Mouse (Mus musculus): ENCODE data around the gene Wdtc1. TPM values are rescaled to one million over a fixed set of nuclear protein-coding genes. Genes with fewer than 3 reads are reported as not detected.
A peak's percentile ranks its signal among the peaks of the same experiment; 100 is the strongest.

Gene Wdtc1
- total and polyA plus RNA-seq, 2 experiments from 2014 or later, result 9.3 to 39.9 TPM

DNA sequence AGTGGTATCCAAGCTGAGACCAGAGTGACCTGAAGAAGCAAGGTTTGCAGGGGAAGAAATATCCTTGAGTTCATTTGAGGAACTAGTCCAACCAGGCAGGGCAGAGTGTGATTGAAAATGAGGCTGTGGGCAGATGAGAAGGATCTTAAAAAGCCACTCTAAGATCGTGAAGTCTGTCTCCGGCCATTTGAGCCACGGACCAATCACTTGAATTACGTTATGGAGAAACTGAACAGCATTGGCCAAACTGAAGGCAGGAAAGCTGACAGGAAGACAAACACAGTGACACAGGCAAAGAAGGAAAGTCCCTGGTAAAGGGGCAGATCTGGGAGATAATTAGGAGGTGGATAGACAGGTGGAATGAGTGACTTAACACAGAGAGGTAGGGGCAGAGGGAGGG, 6.7 kb downstream of the Wdtc1 start:
- H3K4me1 ChIP-seq (ENCODE audit: control insufficient read depth, insufficient read depth), result no peaks in the 10 kb centered on the region
- no peaks in the 10 kb centered on the region for H3K36me3 ChIP-seq (replicated peaks; ENCODE audit: control insufficient read depth, insufficient read depth, low read length)
- H3K27ac ChIP-seq (ENCODE audit: low read depth), result no peak overlapping the region
- no peak for TF ChIP-seq CTCF (IDR thresholded peaks at IDR 0.05; ENCODE audit: low read depth)
- TF ChIP-seq EP300 (IDR thresholded peaks at IDR 0.05; ENCODE audit: low read depth), result no peak
- DNase-seq (ENCODE audit: low spot score) (no peak), ATAC-seq (ENCODE audit: insufficient read depth, low read depth) (no peak)
- H3K4me3 ChIP-seq (ENCODE audit: low read depth, low read length), result no peak overlapping the region
- no peaks in the 10 kb centered on the region for H3K9me3 ChIP-seq (replicated peaks; ENCODE audit: control insufficient read depth, low read length)
- 54% methylated on average over 4 of the region's 4 CpGs for WGBS
- no peak overlapping the region for H3K4me2 ChIP-seq (ENCODE audit: low read depth, low read length)
- H3K9ac ChIP-seq (replicated peaks; ENCODE audit: low read depth, low read length), result no peak overlapping the region
- no peaks in the 10 kb centered on the region for H3K27me3 ChIP-seq (ENCODE audit: control insufficient read depth, insufficient read depth, low read length)

DNA sequence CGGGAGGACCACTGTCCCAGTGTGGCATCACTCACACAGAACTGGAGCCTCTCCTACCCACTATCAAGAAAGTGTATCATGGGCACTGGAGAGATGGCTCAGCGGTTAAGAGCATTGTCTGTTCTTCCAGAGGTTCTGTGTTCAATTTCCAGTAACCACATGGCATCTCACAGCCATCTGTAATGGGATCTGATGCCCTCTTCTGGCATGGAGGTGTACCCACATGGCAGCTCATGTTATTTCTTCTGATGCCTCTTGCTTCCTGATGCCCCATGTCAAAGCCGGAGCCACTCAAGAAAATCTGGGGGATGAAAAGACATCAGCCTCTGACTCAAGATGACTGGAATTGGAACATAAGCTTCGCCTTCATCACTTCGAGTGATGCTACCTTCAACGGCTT, 7.6 kb downstream of the Wdtc1 start:
- Histone ChIP-seq H3K27ac (ENCODE audit: low read depth) (no peak overlapping the region), H3K36me3 (replicated peaks; ENCODE audit: control insufficient read depth, insufficient read depth, low read length) (no peaks in the 10 kb centered on the region), H3K4me3 (ENCODE audit: low read depth, low read length) (no peak overlapping the region), H3K9me3 (replicated peaks; ENCODE audit: control insufficient read depth, low read length) (no peaks in the 10 kb centered on the region), H3K9ac (replicated peaks; ENCODE audit: low read depth, low read length) (no peak overlapping the region), H3K4me2 (ENCODE audit: low read depth, low read length) (no peak overlapping the region), H3K27me3 (ENCODE audit: control insufficient read depth, insufficient read depth, low read length) (no peaks in the 10 kb centered on the region), H3K4me1 (ENCODE audit: control insufficient read depth, insufficient read depth) (no peaks in the 10 kb centered on the region)
- TF ChIP-seq EP300 (IDR thresholded peaks at IDR 0.05; ENCODE audit: low read depth), result no peak
- TF ChIP-seq CTCF (IDR thresholded peaks at IDR 0.05; ENCODE audit: low read depth), result peak; percentile 13; the same call in 1 of the 2 replicates
- WGBS, result 82% methylated on average over 6 of the region's 6 CpGs
- no peak for DNase-seq (ENCODE audit: low spot score)
- ATAC-seq (ENCODE audit: insufficient read depth, low read depth), result no peak

DNA sequence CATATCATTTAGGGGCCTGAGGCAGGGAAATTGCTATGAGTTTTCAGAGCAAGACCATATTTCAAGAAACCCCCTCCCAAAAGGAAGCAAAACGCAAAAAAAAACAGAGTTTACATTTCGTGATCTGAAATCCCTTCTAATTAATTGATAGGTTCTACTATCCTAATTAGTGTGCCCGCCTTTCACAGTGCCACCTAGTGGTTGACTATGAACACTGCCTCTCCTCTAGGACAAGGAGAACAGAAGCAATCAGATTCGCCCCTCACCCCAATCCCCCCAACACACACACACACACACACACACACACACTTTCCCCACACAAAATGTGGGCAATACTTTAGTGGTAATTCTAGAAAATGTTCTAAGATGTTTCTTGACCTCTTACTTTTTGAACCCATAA, 9.2 kb downstream of the Wdtc1 start:
- no peak for DNase-seq (ENCODE audit: low spot score)
- H3K9me3 ChIP-seq (replicated peaks; ENCODE audit: control insufficient read depth, low read length), result no peaks in the 10 kb centered on the region
- H3K27ac ChIP-seq (ENCODE audit: low read depth), result no peak overlapping the region
- no peak for ATAC-seq (ENCODE audit: insufficient read depth, low read depth)
- TF ChIP-seq EP300 (IDR thresholded peaks at IDR 0.05; ENCODE audit: low read depth), result no peak
- peak; percentile 82 for TF ChIP-seq CTCF (IDR thresholded peaks at IDR 0.05; ENCODE audit: low read depth)
- no peak overlapping the region for H3K4me3 ChIP-seq (ENCODE audit: low read depth, low read length)
- no peaks in the 10 kb centered on the region for H3K4me1 ChIP-seq (ENCODE audit: control insufficient read depth, insufficient read depth)
- H3K27me3 ChIP-seq (ENCODE audit: control insufficient read depth, insufficient read depth, low read length), result no peaks in the 10 kb centered on the region; the same call in 1 of the 2 replicates
- no peaks in the 10 kb centered on the region for H3K36me3 ChIP-seq (replicated peaks; ENCODE audit: control insufficient read depth, insufficient read depth, low read length)
- no peak overlapping the region for H3K9ac ChIP-seq (replicated peaks; ENCODE audit: low read depth, low read length)
- under 1% methylated on average over 4 of the region's 4 CpGs for WGBS
- no peak overlapping the region for H3K4me2 ChIP-seq (ENCODE audit: low read depth, low read length)

- no peaks in the 10 kb centered on the region for H3K9me3 ChIP-seq (replicated peaks; ENCODE audit: control insufficient read depth, low read length)
- no peak overlapping the region for H3K4me2 ChIP-seq (ENCODE audit: low read depth, low read length)
- ATAC-seq (ENCODE audit: insufficient read depth, low read depth) (no peak), DNase-seq (ENCODE audit: low spot score) (no peak)
- no peaks in the 10 kb centered on the region for H3K36me3 ChIP-seq (replicated peaks; ENCODE audit: control insufficient read depth, insufficient read depth, low read length)
- no peak overlapping the region for H3K4me3 ChIP-seq (ENCODE audit: low read depth, low read length)
- H3K27me3 ChIP-seq (ENCODE audit: control insufficient read depth, insufficient read depth, low read length), result no peaks in the 10 kb centered on the region; the same call in 1 of the 2 replicates
- TF ChIP-seq CTCF (IDR thresholded peaks at IDR 0.05; ENCODE audit: low read depth) (no peak), EP300 (IDR thresholded peaks at IDR 0.05; ENCODE audit: low read depth) (no peak)
- 75% methylated on average over 2 of the region's 2 CpGs for WGBS
- H3K9ac ChIP-seq (replicated peaks; ENCODE audit: low read depth, low read length), result no peak overlapping the region
- no peak overlapping the region for H3K27ac ChIP-seq (ENCODE audit: low read depth)
- H3K4me1 ChIP-seq (ENCODE audit: control insufficient read depth, insufficient read depth), result no peaks in the 10 kb centered on the region
These were observed 13.1 kb downstream of the Wdtc1 start for GRCm38 (mm10) chr4:133340217-133340616.

- H3K9ac ChIP-seq (replicated peaks; ENCODE audit: low read depth, low read length), result peak overlapping the region; percentile 78
- H3K4me2 ChIP-seq (ENCODE audit: low read depth, low read length), result peak overlapping the region; percentile 77
- no peaks in the 10 kb centered on the region for H3K4me1 ChIP-seq (ENCODE audit: control insufficient read depth, insufficient read depth)
- ATAC-seq (ENCODE audit: insufficient read depth, low read depth) (peak; percentile 96), DNase-seq (ENCODE audit: low spot score) (peak; percentile 95)
- peak overlapping the region; percentile 80 for H3K4me3 ChIP-seq (ENCODE audit: low read depth, low read length)
- peak overlapping the region; percentile 78 for H3K27ac ChIP-seq (ENCODE audit: low read depth)
- H3K36me3 ChIP-seq (replicated peaks; ENCODE audit: control insufficient read depth, insufficient read depth, low read length), result no peaks in the 10 kb centered on the region
- TF ChIP-seq CTCF (IDR thresholded peaks at IDR 0.05; ENCODE audit: low read depth) (no peak), EP300 (IDR thresholded peaks at IDR 0.05; ENCODE audit: low read depth) (peak; percentile 52; the same call in 1 of the 2 replicates)
- H3K27me3 ChIP-seq (ENCODE audit: control insufficient read depth, insufficient read depth, low read length), result no peaks in the 10 kb centered on the region; the same call in 1 of the 2 replicates
- under 1% methylated on average over 58 of the region's 60 CpGs for WGBS
- no peaks in the 10 kb centered on the region for H3K9me3 ChIP-seq (replicated peaks; ENCODE audit: control insufficient read depth, low read length)
These were observed 14.0 kb downstream of the Wdtc1 start for GRCm38 (mm10) chr4:133339148-133339749.

All from heart, postnatal 0 days (tissue).